Mouse (Mus musculus) CH12.LX (cell line): ENCODE data around the gene Trpm7. TPM values are rescaled to one million over a fixed set of nuclear protein-coding genes. Genes with fewer than 3 reads are reported as not detected.

ENCODE experiments used
- DNase-seq: peaks from one replicate; pipeline ENCODE4 v3.0.0-alpha.2; 2013; ENCODE audit errors: extremely low read depth
- H3K27ac ChIP-seq: 2 replicates; pipeline ENCODE4 v1.5.1; 2012; ENCODE audit warnings: low read depth, mild to moderate bottlenecking, control low read depth, moderate library complexity; ENCODE audit not compliant: insufficient read depth
- H3K27me3 ChIP-seq: replicated peaks from 2 replicates; pipeline ENCODE3; 2012; ENCODE audit warnings: inconsistent platforms
- H3K36me3 ChIP-seq, 2 experiments: replicated peaks in 1 of 2; 2 replicates each; pipeline versions ENCODE3 to v1.6.1; 2012; ENCODE audit warnings: inconsistent platforms in 1 of 2, low read length in 1 of 2, mild to moderate bottlenecking in 1 of 2, mixed read lengths in 1 of 2, moderate library complexity in 1 of 2; ENCODE audit not compliant: control insufficient read depth in 1 of 2, insufficient read depth in 1 of 2
- H3K4me1 ChIP-seq, 2 experiments: 2 replicates each; pipeline ENCODE4 v1.6.1; 2012; ENCODE audit warnings: inconsistent platforms in 1 of 2, moderate library complexity in 1 of 2; ENCODE audit not compliant: insufficient read depth in 2 of 2, control insufficient read depth in 1 of 2
- H3K4me2 ChIP-seq: 2 replicates; pipeline ENCODE4 v1.6.1; 2012; ENCODE audit warnings: low read depth, mild to moderate bottlenecking, control low read depth; ENCODE audit not compliant: poor library complexity, insufficient read depth, severe bottlenecking
- H3K4me3 ChIP-seq, 3 experiments: fragments of 150-350 bp in 1 of 3; sonication (generic) in 1 of 3; replicated peaks in 1 of 3; 2 replicates each; pipeline versions ENCODE3 to v1.5.1; 2011 to 2012; ENCODE audit warnings: low read depth in 2 of 3, low read length in 2 of 3, mild to moderate bottlenecking in 2 of 3, moderate library complexity in 2 of 3, control low read depth in 1 of 3, improper control_type of control experiment in 1 of 3, inconsistent platforms in 1 of 3, mixed read lengths in 1 of 3; ENCODE audit not compliant: poor library complexity in 1 of 3
- H3K79me2 ChIP-seq: replicated peaks from 2 replicates; pipeline ENCODE4 v1.6.1; 2012; ENCODE audit warnings: mild to moderate bottlenecking, moderate library complexity; ENCODE audit not compliant: control insufficient read depth, poor library complexity, insufficient read depth, severe bottlenecking; ENCODE audit errors: extremely low read depth
- H3K9ac ChIP-seq: 2 replicates; pipeline ENCODE4 v1.6.1; 2012; ENCODE audit warnings: low read depth, mild to moderate bottlenecking, control low read depth, moderate library complexity; ENCODE audit not compliant: insufficient read depth
- H3K9me3 ChIP-seq: replicated peaks from 2 replicates; pipeline ENCODE3; 2012; ENCODE audit warnings: low read length, inconsistent platforms, mixed read lengths
- CTCF ChIP-seq, 2 experiments: IDR thresholded peaks in 1 of 2; conservative IDR thresholded peaks in 1 of 2; 2 replicates each; pipeline ENCODE4 v1.5.1; 2011 to 2012; ENCODE audit warnings: low read depth in 2 of 2, low read length in 2 of 2, improper control_type of control experiment in 1 of 2, inconsistent platforms in 1 of 2, mild to moderate bottlenecking in 1 of 2, moderate library complexity in 1 of 2
- E2F4 ChIP-seq: IDR thresholded peaks from 2 replicates; pipeline ENCODE4 v1.6.1; 2011; ENCODE audit warnings: low read depth, low read length, improper control_type of control experiment; ENCODE audit not compliant: insufficient replicate concordance
- ELF1 ChIP-seq: IDR thresholded peaks from 2 replicates; pipeline ENCODE4 v1.6.1; 2014; ENCODE audit warnings: low read depth, mild to moderate bottlenecking, inconsistent platforms, low read length, improper control_type of control experiment
- EP300 ChIP-seq: IDR thresholded peaks from 2 replicates; pipeline ENCODE4 v1.6.1; 2011; ENCODE audit warnings: low read length, improper control_type of control experiment
- ETS1 ChIP-seq: conservative IDR thresholded peaks from 2 replicates; pipeline ENCODE4 v1.6.1; 2012; ENCODE audit warnings: low read depth, mild to moderate bottlenecking, inconsistent platforms, low read length, improper control_type of control experiment, moderate library complexity
- GABPA ChIP-seq: IDR thresholded peaks from 2 replicates; pipeline ENCODE4 v1.6.1; 2012; ENCODE audit warnings: low read depth, low read length, improper control_type of control experiment, inconsistent platforms; ENCODE audit not compliant: insufficient replicate concordance
- HCFC1 ChIP-seq: IDR thresholded peaks from 2 replicates; pipeline ENCODE4 v1.6.1; 2012; ENCODE audit warnings: low read depth, mild to moderate bottlenecking, inconsistent platforms, low read length, improper control_type of control experiment
- MAX ChIP-seq: IDR thresholded peaks from 2 replicates; pipeline ENCODE4 v1.6.1; 2011; ENCODE audit warnings: low read length, improper control_type of control experiment
- MAZ ChIP-seq: IDR thresholded peaks from 2 replicates; pipeline ENCODE4 v1.6.1; 2012; ENCODE audit warnings: low read depth, mild to moderate bottlenecking, inconsistent platforms, low read length, improper control_type of control experiment, moderate library complexity
- MXI1 ChIP-seq: IDR thresholded peaks from 2 replicates; pipeline ENCODE4 v1.6.1; 2011; ENCODE audit warnings: mild to moderate bottlenecking, low read depth, low read length, improper control_type of control experiment
- MYC ChIP-seq: IDR thresholded peaks from 2 replicates; pipeline ENCODE4 v1.6.1; 2011; ENCODE audit warnings: low read depth, mild to moderate bottlenecking, improper control_type of control experiment, low read length
- POLR2AphosphoS2 ChIP-seq: IDR thresholded peaks from 2 replicates; pipeline ENCODE4 v1.6.1; 2011; ENCODE audit warnings: low read depth, low read length, improper control_type of control experiment
- RAD21 ChIP-seq: IDR thresholded peaks from 2 replicates; pipeline ENCODE4 v1.6.1; 2011; ENCODE audit warnings: low read depth, mild to moderate bottlenecking, low read length, improper control_type of control experiment, moderate library complexity
- SIN3A ChIP-seq: IDR thresholded peaks from 2 replicates; pipeline ENCODE4 v1.6.1; 2012; ENCODE audit warnings: low read length, improper control_type of control experiment, inconsistent platforms
- TBP ChIP-seq: conservative IDR thresholded peaks from 2 replicates; pipeline ENCODE4 v1.6.1; 2011; ENCODE audit warnings: low read depth, low read length, improper control_type of control experiment
- UBTF ChIP-seq: IDR thresholded peaks from 2 replicates; pipeline ENCODE4 v1.6.1; 2012; ENCODE audit warnings: low read depth, mild to moderate bottlenecking, inconsistent platforms, low read length, improper control_type of control experiment, moderate library complexity
- ZKSCAN1 ChIP-seq: IDR thresholded peaks from 2 replicates; pipeline ENCODE4 v1.6.1; 2012; ENCODE audit warnings: low read depth, inconsistent platforms, low read length, improper control_type of control experiment, borderline replicate concordance
- ZNF384 ChIP-seq: IDR thresholded peaks from 2 replicates; pipeline ENCODE4 v1.6.1; 2012; ENCODE audit warnings: low read depth, low read length, improper control_type of control experiment, inconsistent platforms
- dilution Hi-C: fragments of 300-500 bp; cut with MboI; formaldehyde crosslinking; loops from 2 replicates; pipeline ENCODE4 v1.14.3; 2020; ENCODE audit warnings: low sequenced_read_pairs; ENCODE audit not compliant: extremely low pct_unique_long_range_greater_than_20kb, extremely low pct_ligation_motif_present
- in situ Hi-C: fragments of 300-500 bp; cut with MboI; formaldehyde crosslinking; loops from 3 replicates; pipeline ENCODE4 v1.14.3; 2019; ENCODE audit warnings: low sequenced_read_pairs, low pct_ligation_motif_present, low pct_unique_long_range_greater_than_20kb, mixed read lengths
- polyA plus RNA-seq: library from polyadenylated mRNA; unstranded; fragments of >175 nt; gene quantifications from 2 replicates; pipeline ENCODE4 v1.2.1, GENCODE M21; 2012; ENCODE audit warnings: low read depth; ENCODE audit not compliant: insufficient read length
- total RNA-seq, 2 experiments: library from RNA; depleted of rRNA; stranded (reverse); fragments of 300-350 nt in 1 of 2; fragments of >200 nt in 1 of 2; gene quantifications; 2 replicates each; pipeline ENCODE4 v1.2.3; 2012 to 2014

The Trpm7 gene
- total and polyA plus RNA-seq, 3 experiments, result 14.1 to 30.1 (median 23.7) TPM

GRCm38 (mm10) chr2:126782433-126782832 is 93.6 kb downstream of the Trpm7 start:
- H3K4me1 ChIP-seq, result peaks cover 0 to 3% of the 10 kb centered on the region in 2 experiments; a peak in 2 of 4 replicates
- DNase-seq, result peak; percentile 27
- H3K9me3 ChIP-seq, result no peaks in the 10 kb centered on the region
- no peak overlapping the region for H3K27ac ChIP-seq
- H3K79me2 ChIP-seq, result no peaks in the 10 kb centered on the region
- no peaks in the 10 kb centered on the region for H3K27me3 ChIP-seq
- dilution Hi-C loops (no loop called here), in situ Hi-C loops (loop anchor here (10.0 kb wide), 2 partner anchors 188 to 222 kb away; partner anchors contain the start of gene Ap4e1)
- no peak overlapping the region for H3K4me2 ChIP-seq
- TF ChIP-seq ELF1 (no peak), CTCF (conservative IDR thresholded peaks at IDR 0.05 in 1 of 2, IDR thresholded peaks at IDR 0.05 in 1 of 2; ENCODE audit: low read depth in 2 of 2, low read length in 2 of 2) (peak in 1 of 2 experiments; percentile 52; a peak in 3 of 4 replicates), E2F4 (no peak), RAD21 (peak; percentile 53), MYC (peak; percentile 83)
- no peaks in the 10 kb centered on the region for H3K36me3 ChIP-seq
- no peak overlapping the region for H3K4me3 ChIP-seq
- H3K9ac ChIP-seq, result no peak overlapping the region

DNA sequence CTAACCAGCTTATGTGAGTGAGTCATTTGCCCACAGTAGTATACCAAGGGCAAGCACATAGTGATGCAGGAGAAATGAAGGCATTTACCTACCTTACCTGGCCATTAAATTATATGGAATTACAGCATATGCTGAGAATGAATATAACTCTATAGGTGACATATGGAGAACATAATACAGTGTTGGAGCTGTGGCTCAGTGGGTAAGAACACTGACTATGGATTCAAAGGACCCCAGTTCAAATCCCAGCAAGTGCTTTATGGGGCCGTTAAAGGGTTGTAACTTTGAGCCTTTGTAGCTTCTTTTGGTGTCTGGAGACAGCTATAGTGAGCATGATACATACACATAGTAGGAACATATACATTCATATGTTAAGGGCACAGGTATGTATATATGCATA is 94.6 kb downstream of the Trpm7 start:
- no peaks in the 10 kb centered on the region for H3K79me2 ChIP-seq
- dilution Hi-C loops, result no loop called here
- no peak for TF ChIP-seq ETS1
- peak; percentile 91 for TF ChIP-seq TBP
- TF ChIP-seq, all 38 proteins: peak for 1
- no peaks in the 10 kb centered on the region for H3K27me3 ChIP-seq
- no peak for DNase-seq
- H3K4me2 ChIP-seq, result no peak overlapping the region
- H3K27ac ChIP-seq, result no peak overlapping the region
- H3K4me3 ChIP-seq, result no peak overlapping the region
- in situ Hi-C loops, result loop anchor here (10.0 kb wide), 2 partner anchors 187 to 223 kb away; partner anchors contain the start of gene Ap4e1
- no peaks in the 10 kb centered on the region for H3K36me3 ChIP-seq
- H3K4me1 ChIP-seq, result peaks cover 0 to 3% of the 10 kb centered on the region in 2 experiments; a peak in 2 of 4 replicates
- no peak overlapping the region for H3K9ac ChIP-seq
- no peaks in the 10 kb centered on the region for H3K9me3 ChIP-seq

DNA sequence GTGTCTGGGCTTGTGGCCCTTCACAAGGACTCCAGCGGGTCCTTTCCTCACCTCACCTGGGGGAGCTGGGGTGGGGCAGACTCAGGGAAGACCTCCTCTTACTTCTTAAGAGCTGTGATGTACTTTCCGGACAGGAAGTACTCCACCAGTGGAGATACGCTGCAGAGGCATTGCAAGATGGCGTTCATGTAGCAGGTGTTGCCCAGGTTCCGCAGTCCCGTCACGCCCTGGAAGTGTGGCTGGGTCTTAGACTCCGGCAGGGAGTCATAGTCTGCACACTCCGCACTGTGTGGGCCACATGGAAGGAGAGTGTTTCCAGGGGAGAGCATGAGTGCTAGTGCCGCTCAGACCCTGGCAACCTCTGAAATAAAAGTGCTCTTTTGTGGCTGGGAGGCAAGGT is 95.7 kb downstream of the Trpm7 start:
- Histone ChIP-seq H3K79me2 (no peaks in the 10 kb centered on the region), H3K36me3 (no peaks in the 10 kb centered on the region), H3K4me3 (no peak overlapping the region), H3K27ac (no peak overlapping the region), H3K4me2 (no peak overlapping the region), H3K9ac (no peak overlapping the region), H3K27me3 (no peaks in the 10 kb centered on the region), H3K4me1 (peaks cover 0 to 3% of the 10 kb centered on the region in 2 experiments; a peak in 2 of 4 replicates), H3K9me3 (no peaks in the 10 kb centered on the region)
- dilution Hi-C loops (no loop called here), in situ Hi-C loops (loop anchor here (10.0 kb wide), 2 partner anchors 185 to 225 kb away; partner anchors contain the start of gene Ap4e1)
- DNase-seq, result no peak
- no peak for TF ChIP-seq CTCF (conservative IDR thresholded peaks at IDR 0.05 in 1 of 2, IDR thresholded peaks at IDR 0.05 in 1 of 2; ENCODE audit: low read depth in 2 of 2, low read length in 2 of 2)
- TF ChIP-seq MAZ, result no peak
- TF ChIP-seq MXI1, result no peak
- TF ChIP-seq ZNF384, result no peak
- no peak for TF ChIP-seq ZKSCAN1
- TF ChIP-seq GABPA, result no peak
- TF ChIP-seq ELF1, result no peak
- no peak for TF ChIP-seq HCFC1
- no peak for TF ChIP-seq EP300
- TF ChIP-seq RAD21, result no peak
- TF ChIP-seq MAX, result no peak
- no peak for TF ChIP-seq POLR2AphosphoS2
- no peak for TF ChIP-seq MYC
- TF ChIP-seq SIN3A, result no peak
- TF ChIP-seq UBTF, result no peak
- no peak for TF ChIP-seq E2F4
